10 mouse cellular contexts compared by ENCODE assay signal in the genomic region with DNA sequence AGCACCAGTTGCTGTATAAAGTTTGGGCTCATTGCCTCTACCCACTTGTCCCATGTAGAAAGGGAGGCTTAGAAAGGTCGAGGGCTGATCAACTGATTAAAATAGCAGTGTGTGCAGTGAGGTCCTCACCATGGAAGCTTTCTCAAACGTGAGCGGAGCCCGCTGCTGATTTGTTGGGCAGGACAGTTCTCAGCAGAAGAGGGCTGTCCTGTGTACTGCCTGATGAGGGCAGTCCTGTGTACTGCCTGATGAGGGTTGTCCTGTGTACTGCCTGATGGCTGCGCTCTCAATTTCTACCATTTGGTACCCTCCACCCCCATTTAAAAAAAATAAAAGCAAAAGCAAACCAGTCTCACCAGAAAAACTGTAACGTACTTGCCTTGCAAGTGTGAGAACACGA.
DNase-seq lines count a peak whose midpoint lies in the region; ATAC-seq and TF ChIP-seq lines count a peak whose summit lies in the region.
"Had no signal": no experiment of that assay in that cellular context is flagged by ENCODE, and none has a peak within 500 bp of the region (broad histone marks: within the 10 kb centered on the region; RNA-seq: fewer than 3 reads in every experiment).

No protein-coding gene starts in this region.

- no peaks in the 10 kb centered on the region for H3K79me2 ChIP-seq in heart, adult 2 months (replicated peaks; ENCODE audit: control insufficient read depth, insufficient read depth, low read length)

- intact Hi-C loops in heart, adult 2 months (cut with DNase I): no loop called here

- no peak overlapping the region for H3K4me3 ChIP-seq in lung, embryonic 15.5 days
- no peak overlapping the region for H3K4me3 ChIP-seq in lung, adult 2 months (replicated peaks; ENCODE audit: extremely low read depth, low read depth, low read length)
- peak overlapping the region; percentile 33; the same call in 1 of the 2 replicates for H3K4me3 ChIP-seq in heart, adult 2 months
- H3K4me3 ChIP-seq in limb, embryonic 14.5 days (replicated peaks; ENCODE audit: low read length): no peak overlapping the region
- H3K4me3 ChIP-seq in stomach, embryonic 16.5 days (replicated peaks; ENCODE audit: low read length): no peak overlapping the region

- TF ChIP-seq EP300 in heart, adult 2 months (IDR thresholded peaks at IDR 0.05; ENCODE audit: insufficient read depth, low read depth, low read length): no peak

- H3K27me3 ChIP-seq in lung, embryonic 15.5 days: peaks cover 38% of the 10 kb centered on the region
- H3K27me3 ChIP-seq in heart, adult 2 months (ENCODE audit: control insufficient read depth, insufficient read depth, low read length): no peaks in the 10 kb centered on the region
- H3K27me3 ChIP-seq in limb, embryonic 14.5 days (ENCODE audit: control insufficient read depth, insufficient read depth, low read length): peaks cover 14% of the 10 kb centered on the region; the same call in 1 of the 2 replicates
- 0 out of 2 replicates have a peak, but pooled peaks cover 6% of the 10 kb centered on the region for H3K27me3 ChIP-seq in stomach, embryonic 16.5 days (ENCODE audit: control insufficient read depth, insufficient read depth, low read length)

- no peak for DNase-seq in lung, adult 2 months
- DNase-seq in heart, adult 2 months: peak; percentile 26
- DNase-seq in limb, embryonic 14.5 days (ENCODE audit: low spot score): no peak
- DNase-seq in retina, postnatal 1 day: no peak
- no peak for DNase-seq in Muller cell, postnatal 12 days (ENCODE audit: inconsistent ontology term)
- DNase-seq in adrenal gland, adult 2 months: no peak
- DNase-seq: thymus, postnatal 25 days had no signal

- WGBS in lung, embryonic 15.5 days: 45% methylated on average over 7 of the region's 7 CpGs
- WGBS in lung, adult 2 months: 52% methylated on average over 7 of the region's 7 CpGs
- WGBS in heart, adult 2 months: 37% methylated on average over 7 of the region's 7 CpGs
- WGBS in limb, embryonic 14.5 days: 48% methylated on average over 7 of the region's 7 CpGs
- 43% methylated on average over 7 of the region's 7 CpGs for whole genome bisulfite sequencing in stomach, embryonic 16.5 days

- no peak for TF ChIP-seq CTCF in lung, adult 2 months (IDR thresholded peaks at IDR 0.05; ENCODE audit: insufficient read depth, low read length)
- 0 out of 2 replicates have a peak, but pooled peaks have one; percentile 14 for TF ChIP-seq CTCF in heart, adult 2 months (IDR thresholded peaks at IDR 0.05)

- no peak overlapping the region for H3K27ac ChIP-seq in lung, embryonic 15.5 days
- H3K27ac ChIP-seq in heart, adult 2 months: peak overlapping the region; percentile 30
- H3K27ac ChIP-seq in limb, embryonic 14.5 days (replicated peaks; ENCODE audit: low read depth, low read length): no peak overlapping the region
- no peak overlapping the region for H3K27ac ChIP-seq in stomach, embryonic 16.5 days (ENCODE audit: low read length)
- H3K27ac ChIP-seq: macrophage had no signal

- H3K9me3 ChIP-seq in lung, embryonic 15.5 days: no peaks in the 10 kb centered on the region
- no peaks in the 10 kb centered on the region for H3K9me3 ChIP-seq in limb, embryonic 14.5 days (ENCODE audit: control insufficient read depth, low read length)
- H3K9me3 ChIP-seq in stomach, embryonic 16.5 days (replicated peaks; ENCODE audit: control insufficient read depth, low read length): no peaks in the 10 kb centered on the region

- H3K9ac ChIP-seq in lung, embryonic 15.5 days: no peak overlapping the region
- no peak overlapping the region for H3K9ac ChIP-seq in heart, adult 2 months (ENCODE audit: low read depth, low read length)
- H3K9ac ChIP-seq in limb, embryonic 14.5 days (ENCODE audit: low read depth, low read length, severe bottlenecking): no peak overlapping the region
- H3K9ac ChIP-seq in stomach, embryonic 16.5 days (ENCODE audit: low read length): no peak overlapping the region

- H3K4me2 ChIP-seq in lung, embryonic 15.5 days: peak overlapping the region; percentile 32
- H3K4me2 ChIP-seq in limb, embryonic 14.5 days (replicated peaks; ENCODE audit: low read depth, low read length, severe bottlenecking): peak overlapping the region; percentile 24
- peak overlapping the region; percentile 32 for H3K4me2 ChIP-seq in stomach, embryonic 16.5 days (ENCODE audit: low read depth, low read length)

- H3K36me3 ChIP-seq in lung, embryonic 15.5 days: no peaks in the 10 kb centered on the region
- no peaks in the 10 kb centered on the region for H3K36me3 ChIP-seq in heart, adult 2 months (ENCODE audit: control insufficient read depth, insufficient read depth, low read length)
- H3K36me3 ChIP-seq in limb, embryonic 14.5 days (ENCODE audit: control insufficient read depth, insufficient read depth, low read length): no peaks in the 10 kb centered on the region
- no peaks in the 10 kb centered on the region for H3K36me3 ChIP-seq in stomach, embryonic 16.5 days (ENCODE audit: control insufficient read depth, insufficient read depth, low read length)

- ATAC-seq in lung, embryonic 15.5 days (ENCODE audit: borderline replicate concordance, extremely low read depth, low FRiP score, low TSS enrichment): no peak
- ATAC-seq in limb, embryonic 14.5 days (ENCODE audit: low FRiP score, low read depth): no peak
- ATAC-seq in stomach, embryonic 16.5 days (ENCODE audit: insufficient read depth, low FRiP score): no peak

- no peak for TF ChIP-seq POLR2A in lung, adult 2 months (IDR thresholded peaks at IDR 0.05; ENCODE audit: borderline replicate concordance, extremely low read depth, low read depth, low read length)
- peak; percentile 70 for TF ChIP-seq POLR2A in heart, adult 2 months (IDR thresholded peaks at IDR 0.05; ENCODE audit: insufficient read depth, low read depth, low read length)
- TF ChIP-seq POLR2A in limb, embryonic 14.5 days (IDR thresholded peaks at IDR 0.05; ENCODE audit: borderline replicate concordance, extremely low read depth, insufficient read depth, insufficient read length): no peak

- peaks cover 14% of the 10 kb centered on the region; the same call in 1 of the 2 replicates for H3K4me1 ChIP-seq in lung, embryonic 15.5 days
- H3K4me1 ChIP-seq in lung, adult 2 months (ENCODE audit: control insufficient read depth, insufficient read depth, low read length): no peaks in the 10 kb centered on the region
- H3K4me1 ChIP-seq in heart, adult 2 months (ENCODE audit: control insufficient read depth, insufficient read depth, low read length): no peaks in the 10 kb centered on the region
- peaks cover 31% of the 10 kb centered on the region for H3K4me1 ChIP-seq in limb, embryonic 14.5 days (ENCODE audit: control insufficient read depth, insufficient read depth, low read length)
- peaks cover 13% of the 10 kb centered on the region for H3K4me1 ChIP-seq in stomach, embryonic 16.5 days (ENCODE audit: control insufficient read depth, insufficient read depth, low read length)

Comparison
In these comparisons a context has a peak if more than half of its experiments do, and no peak if none do; other contexts are left out.
1. DNase-seq: peak in heart, adult 2 months (2 of 2); none in lung, adult 2 months (single experiment), limb, embryonic 14.5 days (single experiment), retina, postnatal 1 day (single experiment), Muller cell, postnatal 12 days (single experiment) and adrenal gland, adult 2 months (single experiment).
2. Peak in every context shown above with its lines, with median percentiles within 50 percentile points of each other: H3K4me2 ChIP-seq.